In genomic region chr5:120865336-120865860, GRCm38 (mm10) we compare ENCODE assay signal across 10 mouse cellular contexts. TPM values are rescaled to one million over a fixed set of nuclear protein-coding genes. Genes with fewer than 3 reads are reported as not detected.
DNase-seq lines count a peak whose midpoint lies in the region; ATAC-seq and TF ChIP-seq lines count a peak whose summit lies in the region.
"Had no signal": no experiment of that assay in that cellular context is flagged by ENCODE, and none has a peak within 500 bp of the region (broad histone marks: within the 10 kb centered on the region; RNA-seq: fewer than 3 reads in every experiment).

No protein-coding gene starts in this region.

- TF ChIP-seq CTCF in stomach, postnatal 0 days (IDR thresholded peaks at IDR 0.05; ENCODE audit: low read depth), result peak; percentile 66

- no peak overlapping the region for H3K4me3 ChIP-seq in stomach, postnatal 0 days (ENCODE audit: low read depth, low read length)
- H3K4me3 ChIP-seq: heart, embryonic 12.5 days had no signal

- peak; percentile 67 for DNase-seq in heart, adult 11 months
- no peak for DNase-seq in heart, adult 18-20 months
- peak; percentile 6 for DNase-seq in lung, postnatal 10 days
- no peak for DNase-seq in lung, postnatal 25 days (ENCODE audit: low spot score)
- DNase-seq in c-Kit-positive CD71-positive TER-119-positive erythroid progenitor cells, embryonic 14.5 days (ENCODE audit: low spot score), result peak; percentile 16
- DNase-seq in stomach, postnatal 0 days (ENCODE audit: low spot score), result peak; percentile 27
- no peak for DNase-seq in adrenal gland, postnatal 25 days

- no peaks in the 10 kb centered on the region for H3K27me3 ChIP-seq in stomach, postnatal 0 days (ENCODE audit: control insufficient read depth, insufficient read depth, low read length)

- H3K4me2 ChIP-seq in stomach, postnatal 0 days (replicated peaks; ENCODE audit: low read depth), result no peak overlapping the region
- H3K4me2 ChIP-seq: heart, embryonic 12.5 days had no signal

- no peaks in the 10 kb centered on the region for H3K9me3 ChIP-seq in stomach, postnatal 0 days (ENCODE audit: control insufficient read depth, low read length)
- H3K9me3 ChIP-seq: heart, embryonic 12.5 days had no signal

- no peaks in the 10 kb centered on the region for H3K36me3 ChIP-seq in stomach, postnatal 0 days (ENCODE audit: control insufficient read depth, insufficient read depth, low read length)
- H3K36me3 ChIP-seq: heart, embryonic 12.5 days had no signal

- no peak for ATAC-seq in stomach, postnatal 0 days (ENCODE audit: low FRiP score, low TSS enrichment)
- ATAC-seq in cerebellum, adult (ENCODE audit: insufficient number of reproducible peaks, low FRiP score, low TSS enrichment), result no peak

- no peak for TF ChIP-seq EP300 in stomach, postnatal 0 days (optimal IDR thresholded peaks at IDR 0.05)

- WGBS in stomach, postnatal 0 days, result 66% methylated on average over 3 of the region's 3 CpGs

- H3K9ac ChIP-seq in stomach, postnatal 0 days (ENCODE audit: low read length), result no peak overlapping the region
- H3K9ac ChIP-seq: heart, embryonic 12.5 days had no signal

- no peak overlapping the region for H3K27ac ChIP-seq in stomach, postnatal 0 days (replicated peaks)

- H3K4me1 ChIP-seq in stomach, postnatal 0 days (replicated peaks; ENCODE audit: control insufficient read depth, insufficient read depth), result no peaks in the 10 kb centered on the region
- H3K4me1 ChIP-seq: heart, embryonic 12.5 days had no signal

RNA-seq across cellular contexts. Expression of gene Oas1h, which starts 4.2 kb away (rescaled TPM):
- total RNA-seq in heart, adult 18-20 months (2021), result not detected
- polyA plus RNA-seq in stomach, postnatal 0 days (2015; fragmentation: Nextera tagmentation; extraction: Ambion mirVana), result not detected in 2 replicates
- total RNA-seq in adrenal gland, postnatal 25 days (2021), result not detected in 2 replicates
- polyA plus RNA-seq: heart, embryonic 12.5 days; liver, embryonic 16.5 days had no signal

RNA-seq across cellular contexts. Expression of gene Oas1f, which starts 18.2 kb away (rescaled TPM):
- not detected for total RNA-seq in heart, adult 18-20 months (2021)
- not detected in 2 replicates for polyA plus RNA-seq in stomach, postnatal 0 days (2015; fragmentation: Nextera tagmentation; extraction: Ambion mirVana)
- not detected in 2 replicates for total RNA-seq in adrenal gland, postnatal 25 days (2021)
- polyA plus RNA-seq: heart, embryonic 12.5 days; liver, embryonic 16.5 days had no signal

RNA-seq across cellular contexts. Expression of gene Oas1g, which starts 22.0 kb away (rescaled TPM):
- total RNA-seq in heart, adult 18-20 months (2021), result not detected
- 4.7 and 5.1 TPM in 2 replicates for polyA plus RNA-seq in stomach, postnatal 0 days (2015; fragmentation: Nextera tagmentation; extraction: Ambion mirVana)
- 0.58 and 1.7 TPM in 2 replicates for total RNA-seq in adrenal gland, postnatal 25 days (2021)
- polyA plus RNA-seq: heart, embryonic 12.5 days had no signal

RNA-seq across cellular contexts. Expression of gene Oas1a, which starts 41.9 kb away (rescaled TPM):
- total RNA-seq in heart, adult 18-20 months (2021), result 1 to 10 TPM in 1 of 2 experiments, under 1 TPM in 1; 0.82 to 1.1 TPM
- polyA plus RNA-seq in stomach, postnatal 0 days (2015; fragmentation: Nextera tagmentation; extraction: Ambion mirVana), result 15.5 and 16.1 TPM in 2 replicates
- 1.5 and 3.0 TPM in 2 replicates for total RNA-seq in adrenal gland, postnatal 25 days (2021)

RNA-seq across cellular contexts. Expression of gene Oas1d, which starts 48.9 kb away (rescaled TPM):
- not detected for total RNA-seq in heart, adult 18-20 months (2021)
- polyA plus RNA-seq in stomach, postnatal 0 days (2015; fragmentation: Nextera tagmentation; extraction: Ambion mirVana), result 0.07 TPM in 1 of 2 replicates, not detected in the other
- total RNA-seq in adrenal gland, postnatal 25 days (2021), result not detected in 2 replicates
- polyA plus RNA-seq: heart, embryonic 12.5 days; liver, embryonic 16.5 days had no signal

Comparison
In these comparisons a context has a peak if more than half of its experiments do, and no peak if none do; other contexts are left out.
1. DNase-seq: peak in heart, adult 11 months (single experiment), lung, postnatal 10 days (single experiment), c-Kit-positive CD71-positive TER-119-positive erythroid progenitor cells, embryonic 14.5 days (single experiment) and stomach, postnatal 0 days (single experiment); none in heart, adult 18-20 months (0 of 2), lung, postnatal 25 days (single experiment) and adrenal gland, postnatal 25 days (single experiment).